Mouse (Mus musculus) midbrain, embryonic 14.5 days (tissue): ENCODE measurements around the gene Ccdc85b. TPM values are rescaled to one million over a fixed set of nuclear protein-coding genes. Genes with fewer than 3 reads are reported as not detected.

Experiments used
- ATAC-seq: fragments of 200-750 bp; cut with Nextera tagmentation; 2 replicates; pipeline ENCODE4 v1.8.0; 2017; ENCODE audit warnings: moderate number of reproducible peaks, moderate library complexity; ENCODE audit not compliant: low FRiP score, low TSS enrichment
- DNase-seq: peaks from one replicate; pipeline ENCODE4 v3.0.0-alpha.2; 2015
- H3K27ac ChIP-seq: fragments of 300-500 bp; sonication (generic); replicated peaks from 2 replicates; pipeline ENCODE4 v1.5.1; 2014; ENCODE audit warnings: mild to moderate bottlenecking, low read depth, low read length, moderate library complexity
- H3K27me3 ChIP-seq: fragments of 300-500 bp; sonication (generic); 2 replicates; pipeline ENCODE4 v1.6.1; 2014; ENCODE audit warnings: low read length, control low read depth, mixed read lengths; ENCODE audit not compliant: control insufficient read depth, insufficient read depth
- H3K36me3 ChIP-seq: fragments of 300-500 bp; sonication (generic); 2 replicates; pipeline ENCODE4 v1.6.1; 2014; ENCODE audit warnings: low read length, control low read depth; ENCODE audit not compliant: control insufficient read depth, insufficient read depth
- H3K4me1 ChIP-seq: fragments of 300-500 bp; sonication (generic); 2 replicates; pipeline ENCODE4 v1.6.1; 2014; ENCODE audit warnings: mild to moderate bottlenecking, antibody characterized with exemption, low read length, control low read depth; ENCODE audit not compliant: control insufficient read depth, insufficient read depth
- H3K4me2 ChIP-seq: fragments of 300-500 bp; sonication (generic); 2 replicates; pipeline ENCODE4 v1.6.1; 2014; ENCODE audit warnings: mild to moderate bottlenecking, low read length, moderate library complexity
- H3K4me3 ChIP-seq: fragments of 300-500 bp; sonication (generic); replicated peaks from 2 replicates; pipeline ENCODE4 v1.5.1; 2014; ENCODE audit warnings: low read depth, low read length
- H3K9ac ChIP-seq: fragments of 300-500 bp; sonication (generic); replicated peaks from 2 replicates; pipeline ENCODE4 v1.6.1; 2014; ENCODE audit warnings: mild to moderate bottlenecking, low read length, moderate library complexity
- H3K9me3 ChIP-seq: fragments of 300-500 bp; sonication (generic); 2 replicates; pipeline ENCODE4 v1.6.1; 2016; ENCODE audit warnings: low read length, control low read depth, mixed read lengths; ENCODE audit not compliant: control insufficient read depth
- WGBS: fragments of 180-500 bp; shearing (Covaris S2); extraction: QIAGEN DNeasy Blood & Tissue Kit; methylation state at CpG from one replicate; pipeline ENCODE4 v1.1.7; 2014; 5-methylcytosine and 5-hydroxymethylcytosine counted together
- polyA plus RNA-seq: library from polyadenylated mRNA; unstranded; fragments of >200 nt; fragmentation: Nextera tagmentation; extraction: Ambion mirVana; gene quantifications from 2 replicates; pipeline ENCODE4 v1.2.1, GENCODE M21; 2014

The Ccdc85b gene
- polyA plus RNA-seq, 1 experiment from 2014 or later: 7.6 TPM

DNA sequence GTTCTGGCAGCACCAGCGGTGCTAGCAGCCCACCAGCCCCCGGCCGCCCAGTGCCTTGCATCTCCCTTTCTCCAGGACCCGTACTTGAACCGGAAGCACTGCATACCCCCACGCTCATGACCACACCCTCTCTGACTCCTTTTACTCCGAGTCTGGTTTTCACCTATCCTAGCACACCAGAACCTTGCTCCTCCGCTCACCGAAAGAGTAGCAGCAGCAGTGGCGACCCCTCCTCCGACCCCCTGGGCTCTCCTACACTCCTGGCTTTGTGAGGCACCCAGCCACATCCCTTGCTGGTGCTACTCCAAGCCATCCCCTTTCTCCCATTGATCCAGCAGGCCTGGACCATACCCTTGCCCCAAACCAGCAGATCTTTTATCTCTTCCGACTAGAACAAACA, 2.7 kb downstream of the Ccdc85b start:
- WGBS: 83% methylated on average over 12 of the region's 12 CpGs
- peaks cover 10% of the 10 kb centered on the region for H3K27me3 ChIP-seq
- DNase-seq (no peak), ATAC-seq (no peak)
- H3K9ac ChIP-seq: peak overlapping the region; percentile 4; the same call in 1 of the 2 replicates
- 0 out of 2 replicates have a peak, but pooled peaks cover 3% of the 10 kb centered on the region for H3K36me3 ChIP-seq
- 0 out of 2 replicates have a peak overlapping the region, but pooled peaks have one; percentile 85 for H3K4me3 ChIP-seq
- no peak overlapping the region for H3K27ac ChIP-seq
- H3K9me3 ChIP-seq: no peaks in the 10 kb centered on the region
- H3K4me1 ChIP-seq: peaks cover 31% of the 10 kb centered on the region
- peak overlapping the region; percentile 98 for H3K4me2 ChIP-seq

DNA sequence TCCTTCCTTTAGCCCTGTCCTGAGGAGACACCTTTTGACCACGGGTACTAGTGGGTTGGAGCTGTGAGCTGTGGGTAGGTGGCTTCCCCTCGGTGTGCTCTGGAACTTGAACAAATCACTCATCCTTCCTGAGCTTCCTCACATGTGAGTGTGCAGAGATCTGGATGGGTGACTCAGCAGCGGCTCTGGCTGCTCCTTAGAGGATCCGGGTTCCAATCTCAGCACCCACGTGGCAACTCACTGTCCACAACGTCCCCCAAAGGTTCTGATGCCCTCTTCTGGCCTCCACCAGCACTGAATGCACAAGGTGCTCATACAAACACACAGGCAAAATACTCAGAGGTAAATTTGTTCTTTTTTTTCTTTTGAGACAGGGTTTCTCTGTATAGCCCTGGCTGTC, 5.9 kb downstream of the Ccdc85b start:
- Histone ChIP-seq H3K36me3 (0 out of 2 replicates have a peak, but pooled peaks cover 3% of the 10 kb centered on the region), H3K4me2 (no peak overlapping the region), H3K9ac (no peak overlapping the region), H3K9me3 (no peaks in the 10 kb centered on the region; the same call in 1 of the 2 replicates), H3K4me1 (peaks cover 36% of the 10 kb centered on the region), H3K4me3 (no peak overlapping the region), H3K27ac (no peak overlapping the region), H3K27me3 (peaks cover 42% of the 10 kb centered on the region)
- no peak for DNase-seq
- no peak for ATAC-seq
- 75% methylated on average over 6 of the region's 6 CpGs for WGBS

DNA sequence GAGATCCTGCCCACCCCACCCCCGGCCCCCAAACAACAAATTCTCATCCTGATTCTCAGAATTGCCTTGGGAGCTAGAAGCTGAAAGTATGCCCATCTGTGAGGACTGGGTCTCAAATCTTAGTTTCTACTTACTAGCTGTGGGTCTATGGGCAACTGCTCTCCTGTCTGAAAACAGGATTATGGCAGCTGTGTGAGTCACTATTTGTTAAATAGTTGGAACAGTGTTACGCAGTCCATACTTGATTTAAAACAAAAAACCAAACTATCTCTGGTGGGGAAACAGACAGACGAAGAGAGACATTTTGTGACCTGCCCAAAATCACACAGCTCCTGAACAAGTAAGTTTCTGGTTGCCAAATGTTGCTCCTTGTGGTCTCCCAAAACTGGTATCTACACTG, 8.0 kb downstream of the Ccdc85b start:
- ATAC-seq (no peak), DNase-seq (no peak)
- Histone ChIP-seq H3K4me3 (no peak overlapping the region), H3K27me3 (peaks cover 57% of the 10 kb centered on the region), H3K36me3 (no peaks in the 10 kb centered on the region), H3K9me3 (no peaks in the 10 kb centered on the region; the same call in 1 of the 2 replicates), H3K27ac (no peak overlapping the region), H3K4me2 (no peak overlapping the region), H3K9ac (no peak overlapping the region), H3K4me1 (peaks cover 16% of the 10 kb centered on the region)
- WGBS: 84% methylated on average over 3 of the region's 3 CpGs

DNA sequence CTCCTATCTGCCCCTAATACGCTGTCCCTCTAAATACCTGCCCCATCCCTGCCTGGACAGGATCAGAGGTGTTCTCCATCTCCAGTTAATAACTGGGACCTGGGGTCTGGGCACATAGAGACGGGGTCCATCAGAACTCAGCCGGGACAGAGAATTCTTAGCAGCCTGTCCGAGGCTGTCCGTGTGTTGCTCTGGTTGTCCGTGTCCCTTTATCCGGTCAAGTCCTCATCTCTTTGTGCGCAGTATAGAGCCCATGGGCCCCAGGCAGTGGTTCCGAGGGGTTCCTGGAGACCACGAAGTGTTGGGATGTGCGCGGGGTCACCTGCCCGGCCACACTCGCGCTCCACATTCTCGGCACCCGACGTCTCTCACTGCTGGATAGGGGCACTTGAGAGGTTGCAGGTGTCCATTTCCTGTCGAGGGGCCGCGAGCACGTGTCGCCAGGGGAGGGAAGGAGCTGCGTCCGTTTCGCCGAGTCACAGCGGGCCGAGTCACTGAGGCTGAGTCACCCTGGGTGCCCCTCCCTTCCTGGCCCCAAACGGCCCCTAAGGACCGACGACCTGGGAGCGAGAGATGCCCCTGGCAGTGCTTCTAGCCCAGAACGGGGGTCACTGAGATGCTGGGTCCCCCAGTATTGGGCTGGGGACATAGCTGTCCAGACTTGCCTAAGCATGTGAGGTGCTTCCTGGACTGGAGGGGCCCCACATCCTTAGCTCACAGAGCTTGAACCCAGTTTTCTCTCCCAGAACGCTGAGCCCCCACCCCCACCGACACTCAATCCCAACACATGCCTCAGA, 9.1 kb downstream of the Ccdc85b start:
- Histone ChIP-seq H3K4me2 (peak overlapping the region; percentile 90), H3K27me3 (peaks cover 57% of the 10 kb centered on the region), H3K4me1 (peaks cover 15% of the 10 kb centered on the region), H3K9ac (peak overlapping the region; percentile 18; the same call in 1 of the 2 replicates), H3K36me3 (no peaks in the 10 kb centered on the region), H3K9me3 (no peaks in the 10 kb centered on the region; the same call in 1 of the 2 replicates), H3K27ac (no peak overlapping the region), H3K4me3 (peak overlapping the region; percentile 50)
- 7% methylated on average over 36 of the region's 36 CpGs for WGBS
- DNase-seq: no peak
- no peak for ATAC-seq

DNA sequence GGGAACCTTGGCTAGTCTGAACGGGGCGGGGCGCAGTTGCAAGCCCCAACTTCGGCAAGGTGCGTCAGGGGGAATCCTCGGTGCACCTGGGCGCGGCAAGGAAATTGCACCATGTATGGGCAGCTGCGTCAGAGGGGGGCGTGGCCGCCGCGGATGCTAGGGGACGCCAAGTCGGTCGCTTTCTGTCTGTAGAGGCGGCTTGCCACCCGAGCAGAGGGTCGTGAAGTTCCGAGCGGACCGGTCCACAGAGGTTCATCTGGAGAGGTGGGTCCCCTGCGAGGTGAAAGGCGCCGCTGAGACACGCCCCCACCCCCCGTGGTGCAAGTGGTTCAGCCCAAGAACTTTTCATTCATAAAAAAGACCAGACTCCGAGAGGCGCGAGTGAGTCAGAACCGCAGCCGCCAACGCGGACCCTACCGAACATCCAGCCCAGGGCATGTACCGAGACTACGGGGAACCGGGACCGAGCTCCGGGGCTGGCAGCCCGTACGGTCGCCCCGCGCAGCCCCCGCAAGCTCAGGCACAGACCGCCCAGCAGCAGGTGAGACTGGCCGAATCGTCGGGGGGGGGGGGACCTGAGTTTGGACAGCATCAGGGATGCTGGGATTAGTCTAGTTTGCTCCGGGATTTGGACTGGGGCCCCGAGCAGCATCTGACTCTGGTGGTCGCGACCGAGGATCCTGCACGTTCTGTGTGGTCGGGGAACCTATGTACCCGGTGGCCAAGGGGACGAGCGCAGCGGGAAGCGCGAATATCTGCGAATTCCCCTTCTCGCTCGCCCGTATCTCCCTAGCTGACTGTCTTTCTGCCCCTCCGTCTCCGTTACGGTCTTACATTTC, 10.0 kb downstream of the Ccdc85b start, which contains the start of gene Fosl1:
Gene Fosl1 (plus strand): TSS at position 33 of the 839 bp plus-strand sequence.
- peaks cover 15% of the 10 kb centered on the region for H3K4me1 ChIP-seq
- no peaks in the 10 kb centered on the region; the same call in 1 of the 2 replicates for H3K9me3 ChIP-seq
- WGBS: under 1% methylated on average over 70 of the region's 70 CpGs

DNA sequence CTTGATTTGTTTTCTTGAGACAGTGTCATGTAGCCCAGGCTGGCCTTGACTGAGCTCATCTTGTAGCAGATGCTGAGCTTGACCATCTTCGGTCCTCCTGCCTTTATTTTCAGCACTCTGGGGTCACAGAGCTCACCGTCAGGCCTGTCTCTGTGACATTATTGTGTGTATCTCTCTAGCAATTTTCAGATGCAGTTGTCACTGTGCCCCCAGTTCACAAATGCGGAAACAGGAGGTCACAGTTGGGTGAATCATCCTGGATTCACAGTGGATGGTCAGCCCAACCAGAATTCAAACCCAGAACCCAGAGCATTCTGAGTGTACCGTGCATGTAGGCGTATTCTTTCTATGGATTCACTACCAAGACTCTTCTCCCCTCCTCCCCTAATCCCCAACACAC, 11.9 kb downstream of the Ccdc85b start:
- peaks cover 15% of the 10 kb centered on the region for H3K4me1 ChIP-seq
- WGBS: 83% methylated on average over 5 of the region's 5 CpGs
- H3K4me2 ChIP-seq: no peak overlapping the region
- H3K4me3 ChIP-seq: no peak overlapping the region
- DNase-seq: no peak
- peaks cover 54% of the 10 kb centered on the region for H3K27me3 ChIP-seq
- H3K36me3 ChIP-seq: no peaks in the 10 kb centered on the region
- ATAC-seq: no peak
- H3K9me3 ChIP-seq: no peaks in the 10 kb centered on the region; the same call in 1 of the 2 replicates
- H3K27ac ChIP-seq: no peak overlapping the region
- H3K9ac ChIP-seq: no peak overlapping the region

More for the DNA sequence above, 10.0 kb downstream of the Ccdc85b start, which contains the start of gene Fosl1:
- Histone ChIP-seq H3K27ac (no peak within 1 kb of the TSS), H3K36me3 (no peaks in the 10 kb centered on the region), H3K4me2 (peak within 1 kb of the TSS; percentile 90), H3K4me3 (peak within 1 kb of the TSS; percentile 50), H3K9ac (peak within 1 kb of the TSS; percentile 18; the same call in 1 of the 2 replicates), H3K27me3 (peaks cover 57% of the 10 kb centered on the region)
- peak; percentile 76 for DNase-seq
- peak; percentile 53; the same call in 1 of the 2 replicates for ATAC-seq

DNA sequence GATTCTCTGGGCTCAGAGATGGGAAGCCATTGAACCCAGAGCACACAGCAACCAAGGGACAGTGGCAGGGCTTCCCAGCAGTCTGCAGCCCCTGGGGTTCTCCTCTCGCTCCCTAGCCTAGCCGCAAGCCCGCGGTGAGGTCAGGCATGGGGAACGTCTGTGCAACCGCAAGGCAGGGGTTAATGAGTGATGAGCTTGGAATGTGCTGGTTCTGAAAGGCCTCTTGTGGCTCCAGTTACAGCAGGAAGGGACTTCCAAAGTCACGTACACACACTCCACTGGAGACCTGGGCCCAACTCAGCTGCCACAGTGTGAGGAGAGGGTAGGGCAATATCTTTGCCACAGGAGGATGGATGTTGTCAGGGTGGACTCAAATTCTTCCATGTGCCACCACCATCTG, 12.7 kb downstream of the Ccdc85b start:
- no peak for ATAC-seq
- Histone ChIP-seq H3K9ac (no peak overlapping the region), H3K4me3 (no peak overlapping the region), H3K4me2 (no peak overlapping the region), H3K4me1 (peaks cover 15% of the 10 kb centered on the region), H3K27me3 (peaks cover 47% of the 10 kb centered on the region), H3K36me3 (no peaks in the 10 kb centered on the region), H3K9me3 (peaks cover 4% of the 10 kb centered on the region; the same call in 1 of the 2 replicates), H3K27ac (no peak overlapping the region)
- 38% methylated on average over 7 of the region's 7 CpGs for WGBS
- no peak for DNase-seq

DNA sequence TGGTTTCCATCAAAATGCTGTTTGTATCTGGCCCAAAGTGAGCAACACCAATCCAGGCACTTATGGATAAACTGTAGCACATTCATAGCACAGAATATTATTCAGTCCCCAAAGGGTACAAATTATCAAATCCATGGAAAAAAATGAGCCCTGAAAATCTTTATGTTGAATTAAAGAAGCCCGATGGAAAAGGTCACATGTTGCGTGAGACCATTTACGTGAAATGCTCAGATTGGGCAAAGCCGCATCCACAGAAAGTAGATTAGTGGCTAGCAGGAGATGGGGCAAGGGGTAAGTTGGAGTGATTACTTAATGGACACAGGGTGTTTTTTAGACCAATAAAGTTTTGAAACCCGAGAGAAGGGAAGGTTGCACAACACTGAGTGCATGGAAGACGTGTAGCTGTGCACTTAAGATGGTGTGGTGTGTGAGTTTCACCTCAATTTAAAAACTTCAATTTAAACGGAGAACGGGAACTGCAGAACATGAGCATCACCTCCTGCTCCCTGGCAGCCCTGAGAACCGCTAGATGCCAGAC, 13.3 kb downstream of the Ccdc85b start:
- 72% methylated on average over 9 of the region's 9 CpGs for WGBS
- Histone ChIP-seq H3K4me2 (no peak overlapping the region), H3K9ac (no peak overlapping the region), H3K27ac (no peak overlapping the region), H3K4me3 (no peak overlapping the region), H3K36me3 (no peaks in the 10 kb centered on the region), H3K27me3 (peaks cover 42% of the 10 kb centered on the region), H3K9me3 (peaks cover 4% of the 10 kb centered on the region; the same call in 1 of the 2 replicates), H3K4me1 (peaks cover 15% of the 10 kb centered on the region)
- DNase-seq (no peak), ATAC-seq (no peak)
